Mouse (Mus musculus): Measurements from ENCODE around the gene Kif28. TPM values are rescaled to one million over a fixed set of nuclear protein-coding genes. Genes with fewer than 3 reads are reported as not detected.
"Not testable (repeated sequence)": the region's sequence is repeated elsewhere in the genome, so short reads cannot be mapped to it uniquely, and the experiment has no call there.

The Kif28 gene
- polyA plus RNA-seq, 1 experiment, result 0.79 TPM

DNA sequence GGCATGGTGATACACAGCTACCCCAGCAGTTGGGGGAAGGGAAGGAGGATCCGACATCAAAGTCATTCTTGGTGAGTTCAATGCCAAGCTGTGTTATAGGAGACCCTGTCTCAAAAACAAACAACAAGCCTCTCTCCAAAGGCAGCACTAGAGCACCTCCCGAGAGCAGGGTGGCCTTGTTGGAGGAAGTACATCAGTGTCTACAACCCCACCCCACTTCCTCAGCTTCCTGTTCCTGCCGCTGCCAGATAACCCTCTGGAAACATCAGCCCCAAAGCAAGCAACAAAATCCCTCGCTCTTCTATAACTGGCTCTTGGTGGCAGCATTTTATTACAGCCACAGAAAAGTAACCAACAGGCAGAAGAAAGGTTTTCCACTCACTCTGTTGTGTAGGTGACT, 94.8 kb downstream of the Kif28 start:
- no peak for TF ChIP-seq CTCF (IDR thresholded peaks at IDR 0.05; ENCODE audit: low read depth, low read length)
- no peak for TF ChIP-seq POLR2A (IDR thresholded peaks at IDR 0.05; ENCODE audit: insufficient read depth, low read length)
- TF ChIP-seq EP300 (IDR thresholded peaks at IDR 0.05; ENCODE audit: insufficient read depth, low read depth, low read length), result no peak
- H3K27me3 ChIP-seq (ENCODE audit: control insufficient read depth, insufficient read depth, low read length, poor library complexity, severe bottlenecking), result no peaks in the 10 kb centered on the region
- no peaks in the 10 kb centered on the region for H3K36me3 ChIP-seq (ENCODE audit: control insufficient read depth, insufficient read depth, low read length, poor library complexity, severe bottlenecking)
- H3K27ac ChIP-seq (ENCODE audit: insufficient read depth, low read length), result peak overlapping the region; percentile 82
- H3K9me3 ChIP-seq (replicated peaks; ENCODE audit: control insufficient read depth, insufficient read depth, low read length, poor library complexity, severe bottlenecking), result peaks cover 15% of the 10 kb centered on the region
- H3K4me3 ChIP-seq (ENCODE audit: low read depth, low read length), result no peak overlapping the region
- H3K4me1 ChIP-seq (ENCODE audit: control insufficient read depth, insufficient read depth, low read length), result no peaks in the 10 kb centered on the region
- H3K9ac ChIP-seq (ENCODE audit: low read depth, poor library complexity, severe bottlenecking), result no peak overlapping the region; the same call in 1 of the 2 replicates

DNA sequence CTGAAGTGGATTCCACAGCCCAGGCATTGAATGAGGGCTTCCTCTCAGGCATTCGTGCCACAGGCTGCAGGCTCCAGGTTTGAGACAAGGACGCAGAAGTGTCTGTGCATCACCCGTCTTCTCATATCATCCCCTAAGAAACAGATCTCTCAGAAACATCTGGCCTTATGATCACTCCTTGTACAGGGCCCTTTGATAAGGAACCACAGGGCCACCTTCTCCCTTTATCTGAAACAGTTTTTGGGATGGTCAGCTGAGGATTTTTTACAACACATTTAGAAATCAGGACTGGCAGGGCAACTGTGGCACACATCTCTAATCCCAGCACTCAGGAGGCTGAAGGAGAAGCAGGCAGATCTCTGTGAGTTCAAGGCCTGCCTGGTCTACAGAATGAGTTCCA, 95.7 kb downstream of the Kif28 start:
- H3K9me3 ChIP-seq (replicated peaks; ENCODE audit: control insufficient read depth, insufficient read depth, low read length, poor library complexity, severe bottlenecking), result peaks cover 15% of the 10 kb centered on the region
- H3K27me3 ChIP-seq (ENCODE audit: control insufficient read depth, insufficient read depth, low read length, poor library complexity, severe bottlenecking), result no peaks in the 10 kb centered on the region
- no peak for TF ChIP-seq POLR2A (IDR thresholded peaks at IDR 0.05; ENCODE audit: insufficient read depth, low read length)
- no peak for TF ChIP-seq EP300 (IDR thresholded peaks at IDR 0.05; ENCODE audit: insufficient read depth, low read depth, low read length)
- no peak for TF ChIP-seq CTCF (IDR thresholded peaks at IDR 0.05; ENCODE audit: low read depth, low read length)
- H3K4me1 ChIP-seq (ENCODE audit: control insufficient read depth, insufficient read depth, low read length), result no peaks in the 10 kb centered on the region
- H3K9ac ChIP-seq (ENCODE audit: low read depth, poor library complexity, severe bottlenecking), result no peak overlapping the region
- no peak overlapping the region for H3K4me3 ChIP-seq (ENCODE audit: low read depth, low read length)
- H3K27ac ChIP-seq (ENCODE audit: insufficient read depth, low read length), result peak overlapping the region; percentile 73; the same call in 1 of the 2 replicates
- no peaks in the 10 kb centered on the region for H3K36me3 ChIP-seq (ENCODE audit: control insufficient read depth, insufficient read depth, low read length, poor library complexity, severe bottlenecking)

DNA sequence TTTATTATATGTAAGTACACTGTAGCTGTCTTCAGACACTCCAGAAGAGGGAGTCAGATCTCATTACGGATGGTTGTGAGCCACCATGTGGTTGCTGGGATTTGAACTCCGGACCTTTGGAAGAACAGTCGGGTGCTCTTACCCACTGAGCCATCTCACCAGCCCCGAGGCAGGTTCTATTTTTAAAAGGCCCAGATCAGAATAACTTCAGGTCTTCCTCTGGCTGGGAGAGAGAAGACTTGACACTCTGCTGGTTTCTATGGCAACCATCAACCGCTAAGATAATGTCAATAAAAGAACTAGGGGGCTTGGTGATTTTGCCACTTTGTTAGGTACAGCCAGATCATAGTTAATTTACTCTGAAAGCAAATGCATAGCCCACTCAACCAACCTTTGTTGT, 96.4 kb downstream of the Kif28 start:
- peaks cover 13% of the 10 kb centered on the region for H3K9me3 ChIP-seq (replicated peaks; ENCODE audit: control insufficient read depth, insufficient read depth, low read length, poor library complexity, severe bottlenecking)
- not testable (repeated sequence) for H3K27ac ChIP-seq (ENCODE audit: insufficient read depth, low read length); H3K4me1 ChIP-seq (ENCODE audit: control insufficient read depth, insufficient read depth, low read length); H3K36me3 ChIP-seq (ENCODE audit: control insufficient read depth, insufficient read depth, low read length, poor library complexity, severe bottlenecking); H3K9ac ChIP-seq (ENCODE audit: low read depth, poor library complexity, severe bottlenecking); H3K4me3 ChIP-seq (ENCODE audit: low read depth, low read length); H3K27me3 ChIP-seq (ENCODE audit: control insufficient read depth, insufficient read depth, low read length, poor library complexity, severe bottlenecking)

DNA sequence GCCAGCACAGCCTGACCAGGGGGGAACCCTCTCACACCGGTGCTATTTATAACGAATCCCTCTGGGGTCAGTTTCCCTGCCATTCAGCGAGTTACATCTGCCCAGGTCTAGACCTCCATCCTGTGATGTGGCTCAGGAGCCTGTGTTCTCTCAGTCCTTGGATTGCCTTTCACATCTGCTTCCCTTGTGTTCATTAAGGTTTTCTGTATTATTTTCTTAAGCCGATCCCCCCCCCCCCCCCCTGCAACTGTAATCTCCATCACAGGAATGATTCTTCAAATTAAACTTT, 99.1 kb downstream of the Kif28 start:
- H3K4me1 ChIP-seq (ENCODE audit: control insufficient read depth, insufficient read depth, low read length), result no peaks in the 10 kb centered on the region
- H3K4me3 ChIP-seq (ENCODE audit: low read depth, low read length), result no peak overlapping the region
- H3K27me3 ChIP-seq (ENCODE audit: control insufficient read depth, insufficient read depth, low read length, poor library complexity, severe bottlenecking), result no peaks in the 10 kb centered on the region
- no peak overlapping the region for H3K9ac ChIP-seq (ENCODE audit: low read depth, poor library complexity, severe bottlenecking)
- no peaks in the 10 kb centered on the region for H3K9me3 ChIP-seq (replicated peaks; ENCODE audit: control insufficient read depth, insufficient read depth, low read length, poor library complexity, severe bottlenecking)
- TF ChIP-seq EP300 (IDR thresholded peaks at IDR 0.05; ENCODE audit: insufficient read depth, low read depth, low read length) (no peak), CTCF (IDR thresholded peaks at IDR 0.05; ENCODE audit: low read depth, low read length) (no peak), POLR2A (IDR thresholded peaks at IDR 0.05; ENCODE audit: insufficient read depth, low read length) (no peak)
- no peaks in the 10 kb centered on the region for H3K36me3 ChIP-seq (ENCODE audit: control insufficient read depth, insufficient read depth, low read length, poor library complexity, severe bottlenecking)
- no peak overlapping the region for H3K27ac ChIP-seq (ENCODE audit: insufficient read depth, low read length)

Other genes with a start within 250 kb of the Kif28 start
- gene Smyd3, start 227.2 kb downstream of the Kif28 start, polyA plus RNA-seq (2011; ENCODE audit: insufficient read depth, insufficient read length, low read depth, missing spikeins), result 40.2 and 44.0 TPM in 2 replicates
- 23.1 and 26.5 TPM in 2 replicates for gene Tfb2m, start 199.0 kb downstream of the Kif28 start, polyA plus RNA-seq (2011; ENCODE audit: insufficient read depth, insufficient read length, low read depth, missing spikeins)
- gene Cnst, start 198.9 kb downstream of the Kif28 start, polyA plus RNA-seq (2011; ENCODE audit: insufficient read depth, insufficient read length, low read depth, missing spikeins), result 10.2 and 11.6 TPM in 2 replicates
- 44.2 and 48.5 TPM in 2 replicates for gene Sccpdh, start 77.1 kb downstream of the Kif28 start, polyA plus RNA-seq (2011; ENCODE audit: insufficient read depth, insufficient read length, low read depth, missing spikeins)
- not detected in 2 replicates for gene Gm10518, start 58.1 kb upstream of the Kif28 start, polyA plus RNA-seq (2011; ENCODE audit: insufficient read depth, insufficient read length, low read depth, missing spikeins)
- 131 and 141 TPM in 2 replicates for gene Ahctf1, start 58.4 kb upstream of the Kif28 start, polyA plus RNA-seq (2011; ENCODE audit: insufficient read depth, insufficient read length, low read depth, missing spikeins)
- gene Cdc42bpa, start 215.2 kb upstream of the Kif28 start, polyA plus RNA-seq (2011; ENCODE audit: insufficient read depth, insufficient read length, low read depth, missing spikeins), result 39.3 and 43.1 TPM in 2 replicates